Comparison of ENCODE assay signal across 8 mouse cellular contexts in genomic region chr17:24632167-24632812, GRCm38 (mm10). TPM values are rescaled to one million over a fixed set of nuclear protein-coding genes. Genes with fewer than 3 reads are reported as not detected.
DNase-seq lines count a peak whose midpoint lies in the region; ATAC-seq and TF ChIP-seq lines count a peak whose summit lies in the region.

Gene Tsc2 (minus strand): TSS chr17:24632630.
Gene Nthl1 (plus strand): TSS chr17:24632680.

- 2% methylated on average over 51 of the region's 51 CpGs for WGBS in embryonic facial prominence, embryonic 12.5 days
- 2% methylated on average over 51 of the region's 51 CpGs for WGBS in limb, embryonic 10.5 days
- 2% methylated on average over 51 of the region's 51 CpGs for WGBS in midbrain, embryonic 12.5 days
- WGBS in small intestine, adult 2 months: under 1% methylated on average over 51 of the region's 51 CpGs

- peak; percentile 88 for ATAC-seq in embryonic facial prominence, embryonic 12.5 days (ENCODE audit: insufficient number of reproducible peaks, insufficient read depth, low FRiP score, low TSS enrichment)
- ATAC-seq in midbrain, embryonic 12.5 days (ENCODE audit: low FRiP score, low read depth): peak; percentile 88

- peak within 1 kb of the TSS; percentile 62 for H3K4me3 ChIP-seq in embryonic facial prominence, embryonic 12.5 days
- peak within 1 kb of the TSS; percentile 78 for H3K4me3 ChIP-seq in limb, embryonic 10.5 days
- H3K4me3 ChIP-seq in midbrain, embryonic 12.5 days: peak within 1 kb of the TSS; percentile 77
- peak within 1 kb of the TSS; percentile 74 for H3K4me3 ChIP-seq in small intestine, adult 2 months (ENCODE audit: low read depth, low read length)

- TF ChIP-seq CTCF in small intestine, adult 2 months (IDR thresholded peaks at IDR 0.05; ENCODE audit: extremely low read depth, insufficient read length, insufficient replicate concordance, low read depth, low read length): no peak

- H3K27ac ChIP-seq in embryonic facial prominence, embryonic 12.5 days: peak within 1 kb of the TSS; percentile 92
- peak within 1 kb of the TSS; percentile 93 for H3K27ac ChIP-seq in limb, embryonic 10.5 days
- H3K27ac ChIP-seq in midbrain, embryonic 12.5 days (replicated peaks): peak within 1 kb of the TSS; percentile 72
- H3K27ac ChIP-seq in small intestine, adult 2 months (ENCODE audit: insufficient read depth, low read depth, low read length): peak within 1 kb of the TSS; percentile 72

- H3K9ac ChIP-seq in embryonic facial prominence, embryonic 12.5 days: peak within 1 kb of the TSS; percentile 63
- peak within 1 kb of the TSS; percentile 75 for H3K9ac ChIP-seq in midbrain, embryonic 12.5 days (replicated peaks)

- TF ChIP-seq POLR2A in small intestine, adult 2 months (IDR thresholded peaks at IDR 0.05; ENCODE audit: low read depth, low read length): peak; percentile 54

- H3K36me3 ChIP-seq in embryonic facial prominence, embryonic 12.5 days: peaks cover 33% of the 10 kb centered on the region
- H3K36me3 ChIP-seq in limb, embryonic 10.5 days: peaks cover 46% of the 10 kb centered on the region
- peaks cover 33% of the 10 kb centered on the region for H3K36me3 ChIP-seq in midbrain, embryonic 12.5 days
- H3K36me3 ChIP-seq in small intestine, adult 2 months (ENCODE audit: control insufficient read depth, insufficient read depth, low read length): peaks cover 11% of the 10 kb centered on the region

- peaks cover 16% of the 10 kb centered on the region for H3K4me1 ChIP-seq in embryonic facial prominence, embryonic 12.5 days
- H3K4me1 ChIP-seq in limb, embryonic 10.5 days: peaks cover 32% of the 10 kb centered on the region
- peaks cover 18% of the 10 kb centered on the region for H3K4me1 ChIP-seq in midbrain, embryonic 12.5 days
- peaks cover 6% of the 10 kb centered on the region for H3K4me1 ChIP-seq in small intestine, adult 2 months (ENCODE audit: control insufficient read depth, insufficient read depth, insufficient read length, low read length)

- H3K4me2 ChIP-seq in embryonic facial prominence, embryonic 12.5 days (replicated peaks): peak within 1 kb of the TSS; percentile 79
- H3K4me2 ChIP-seq in midbrain, embryonic 12.5 days (replicated peaks): peak within 1 kb of the TSS; percentile 94

- peak; percentile 88 for DNase-seq in 3T3-L1 (ENCODE audit: low read depth, low spot score)
- DNase-seq in adrenal gland, postnatal 36 days: peak; percentile 90 to 92
- peak; percentile 99 for DNase-seq in heart, adult 11 months
- DNase-seq in kidney, adult 11 months: peak; percentile 80
- peak; percentile 94 for DNase-seq in limb, embryonic 10.5 days (ENCODE audit: low spot score)

- H3K27me3 ChIP-seq in embryonic facial prominence, embryonic 12.5 days: no peaks in the 10 kb centered on the region
- no peaks in the 10 kb centered on the region for H3K27me3 ChIP-seq in limb, embryonic 10.5 days (ENCODE audit: low read depth, poor library complexity, severe bottlenecking)
- H3K27me3 ChIP-seq in midbrain, embryonic 12.5 days: no peaks in the 10 kb centered on the region
- H3K27me3 ChIP-seq in small intestine, adult 2 months (ENCODE audit: control insufficient read depth, insufficient read depth, low read length): no peaks in the 10 kb centered on the region

- H3K9me3 ChIP-seq in embryonic facial prominence, embryonic 12.5 days: no peaks in the 10 kb centered on the region
- no peaks in the 10 kb centered on the region for H3K9me3 ChIP-seq in limb, embryonic 10.5 days (replicated peaks)
- H3K9me3 ChIP-seq in midbrain, embryonic 12.5 days: no peaks in the 10 kb centered on the region

RNA-seq across cellular contexts. Expression of gene Tsc2, which starts in this region (rescaled TPM):
- 100 to 1,000 TPM in 1 of 2 experiments, 10 to 100 TPM in 1; 79.2 to 103 TPM for total RNA-seq in adrenal gland, postnatal 36 days (2021)
- polyA plus RNA-seq in embryonic facial prominence, embryonic 12.5 days (2016; fragmentation: Nextera tagmentation; extraction: Ambion mirVana): 72.8 and 82.0 TPM in 2 replicates
- 63.2 and 79.5 TPM in 2 replicates for polyA plus RNA-seq in limb, embryonic 10.5 days (2016; fragmentation: Nextera tagmentation; extraction: Ambion mirVana)
- polyA plus RNA-seq in midbrain, embryonic 12.5 days (2016; fragmentation: Nextera tagmentation; extraction: Ambion mirVana): 82.2 and 89.6 TPM in 2 replicates
- 52.8 and 83.5 TPM in 2 replicates for polyA plus RNA-seq in small intestine, adult 2 months (2012; rRNA removed)

RNA-seq across cellular contexts. Expression of gene Nthl1, which starts in this region (rescaled TPM):
- 1 to 10 TPM; 7.8 TPM for total RNA-seq in adrenal gland, postnatal 36 days (2021)
- polyA plus RNA-seq in embryonic facial prominence, embryonic 12.5 days (2016; fragmentation: Nextera tagmentation; extraction: Ambion mirVana): 26.2 and 26.9 TPM in 2 replicates
- polyA plus RNA-seq in limb, embryonic 10.5 days (2016; fragmentation: Nextera tagmentation; extraction: Ambion mirVana): 27.5 and 31.2 TPM in 2 replicates
- 14.3 and 14.9 TPM in 2 replicates for polyA plus RNA-seq in midbrain, embryonic 12.5 days (2016; fragmentation: Nextera tagmentation; extraction: Ambion mirVana)
- 6.0 and 7.2 TPM in 2 replicates for polyA plus RNA-seq in small intestine, adult 2 months (2012; rRNA removed)

Comparison
In these comparisons a context has a peak if more than half of its experiments do, and no peak if none do; other contexts are left out.
1. Peak in every context shown above with its lines: DNase-seq, ATAC-seq, H3K4me3 ChIP-seq and H3K27ac ChIP-seq.